Mouse (Mus musculus) stomach, postnatal 0 days (tissue): Measurements from ENCODE around the gene Ncl.

Experiments
- CTCF ChIP-seq: IDR thresholded peaks from 2 replicates; pipeline ENCODE4 v1.5.1; 2016; ENCODE audit warnings: antibody characterized with exemption, low read depth, mild to moderate bottlenecking, moderate library complexity
- EP300 ChIP-seq: optimal IDR thresholded peaks from 2 replicates; pipeline ENCODE3; 2016; ENCODE audit warnings: antibody characterized with exemption

- TF ChIP-seq CTCF (no peak), EP300 (no peak)
Measured at GRCm38 (mm10) chr1:86343087-86343645, 16.0 kb downstream of the Ncl start.
